Mouse (Mus musculus): ENCODE results near the gene Caskin1.

DNA sequence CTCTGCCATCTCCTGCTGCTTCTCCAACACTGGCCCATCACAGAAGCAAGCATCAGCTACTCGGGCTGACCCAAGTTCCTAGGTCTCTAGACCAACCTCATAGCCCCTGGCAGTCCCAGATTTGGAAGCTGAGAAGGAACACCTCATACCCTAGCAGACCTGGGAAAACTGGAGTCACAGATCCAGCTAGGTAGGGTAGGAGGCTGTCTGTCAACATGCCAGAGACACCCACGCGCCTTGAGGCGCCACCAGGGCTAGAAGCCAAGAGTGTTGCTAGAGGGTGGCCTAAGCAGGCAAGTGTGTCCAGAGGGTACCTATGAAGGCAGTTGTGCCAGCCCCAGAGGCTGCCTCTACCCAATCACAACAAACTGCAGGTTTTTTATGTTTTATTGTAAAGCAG is 45.0 kb upstream of the Caskin1 start:
- TF ChIP-seq CTCF (IDR thresholded peaks at IDR 0.05; ENCODE audit: control insufficient read depth, insufficient read depth, low read length) (no peak), POLR2A (IDR thresholded peaks at IDR 0.05; ENCODE audit: borderline replicate concordance, control insufficient read depth, low read depth, low read length) (no peak)
